ENCODE assay signal across 24 mouse cellular contexts in the genomic region with DNA sequence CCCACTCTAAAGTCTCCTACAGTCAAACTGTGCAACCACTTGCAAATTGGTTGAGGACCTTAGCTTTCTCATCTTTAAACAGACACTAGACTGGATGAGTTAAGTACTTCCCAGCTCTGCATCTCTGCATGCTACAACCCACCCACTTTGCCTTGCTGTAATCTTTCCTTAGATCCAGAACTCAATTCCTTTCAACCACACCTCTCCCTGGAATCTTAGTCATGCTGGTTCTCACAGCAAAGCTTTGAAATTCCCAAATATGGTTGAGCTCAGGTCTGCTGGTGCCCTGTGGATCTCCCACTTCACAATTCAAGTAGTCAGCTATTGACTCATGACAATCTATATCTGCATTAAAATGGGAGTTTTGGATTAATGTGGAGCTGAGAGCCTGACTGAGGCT.
DNase-seq lines count a peak whose midpoint lies in the region; ATAC-seq and TF ChIP-seq lines count a peak whose summit lies in the region.
"Had no signal": no experiment of that assay in that cellular context is flagged by ENCODE, and none has a peak within 500 bp of the region (broad histone marks: within the 10 kb centered on the region; RNA-seq: fewer than 3 reads in every experiment).

No protein-coding gene starts in this region.

- ATAC-seq in intestine, postnatal 0 days = no peak
- ATAC-seq in megakaryocyte, adult 5-6 weeks (ENCODE audit: poor library complexity, severe bottlenecking) = no peak
- ATAC-seq: CD4-positive, CD25-positive, alpha-beta regulatory T cell, adult 4 months; forebrain, embryonic 14.5 days; forebrain, embryonic 16.5 days had no signal

- no peak overlapping the region for H3K4me3 ChIP-seq in ES-E14 (ENCODE audit: insufficient read depth in 1 of 2, low read depth in 1 of 2, low read length in 2 of 2, poor library complexity in 1 of 2, severe bottlenecking in 1 of 2)
- no peak overlapping the region for H3K4me3 ChIP-seq in intestine, postnatal 0 days (ENCODE audit: low read depth, low read length)
- H3K4me3 ChIP-seq: embryonic facial prominence, embryonic 13.5 days; embryonic facial prominence, embryonic 15.5 days; erythroblast, embryonic 14.5 days; forebrain, embryonic 10.5 days; forebrain, embryonic 12.5 days had no signal

- H3K36me3 ChIP-seq in ES-E14 (ENCODE audit: control insufficient read depth, insufficient read depth, low read length, poor library complexity, severe bottlenecking) = no peaks in the 10 kb centered on the region
- no peaks in the 10 kb centered on the region for H3K36me3 ChIP-seq in intestine, postnatal 0 days (ENCODE audit: control insufficient read depth, insufficient read depth)
- H3K36me3 ChIP-seq: embryonic facial prominence, embryonic 13.5 days; embryonic facial prominence, embryonic 15.5 days; forebrain, embryonic 10.5 days; forebrain, embryonic 12.5 days; G1E had no signal

- peak; percentile 9 for DNase-seq in ES-E14 (ENCODE audit: low read depth, low spot score)
- peak; percentile 77 for DNase-seq in R1 (ENCODE audit: low read depth, low spot score)
- no peak for DNase-seq in B cell, adult 2 months
- DNase-seq: adrenal gland, adult 2 months; adrenal gland, postnatal 10 days; adrenal gland, postnatal 25 days; cerebellum, adult 11 months; cerebellum, adult 18-20 months; cerebellum, adult 8-10 months; cerebellum, adult 9-11 months; cerebellum, postnatal 14 days; cerebellum, postnatal 36 days; embryo, embryonic 11 days had no signal

- H3K4me1 ChIP-seq in ES-E14 (ENCODE audit: control insufficient read depth in 2 of 2, insufficient read depth in 2 of 2, low read length in 2 of 2, poor library complexity in 1 of 2) = no peaks in the 10 kb centered on the region
- no peaks in the 10 kb centered on the region for H3K4me1 ChIP-seq in intestine, postnatal 0 days (replicated peaks; ENCODE audit: control insufficient read depth, insufficient read depth, low read length)
- H3K4me1 ChIP-seq: embryonic facial prominence, embryonic 13.5 days; embryonic facial prominence, embryonic 15.5 days; forebrain, embryonic 10.5 days; forebrain, embryonic 12.5 days had no signal

- no peaks in the 10 kb centered on the region for H3K9me3 ChIP-seq in ES-E14 (ENCODE audit: control insufficient read depth, insufficient read depth, low read depth, low read length)
- H3K9me3 ChIP-seq in intestine, postnatal 0 days (ENCODE audit: control insufficient read depth) = no peaks in the 10 kb centered on the region
- H3K9me3 ChIP-seq: embryonic facial prominence, embryonic 13.5 days; embryonic facial prominence, embryonic 15.5 days; forebrain, embryonic 10.5 days; forebrain, embryonic 12.5 days had no signal

- no peak for TF ChIP-seq CTCF in intestine, postnatal 0 days (IDR thresholded peaks at IDR 0.05; ENCODE audit: low read depth)

- H3K27me3 ChIP-seq in intestine, postnatal 0 days (replicated peaks; ENCODE audit: control insufficient read depth, insufficient read depth, low read length) = no peaks in the 10 kb centered on the region
- H3K27me3 ChIP-seq: embryonic facial prominence, embryonic 13.5 days; embryonic facial prominence, embryonic 15.5 days; forebrain, embryonic 12.5 days had no signal

- H3K9ac ChIP-seq in ES-E14 (ENCODE audit: insufficient read depth, low read depth, low read length, poor library complexity, severe bottlenecking) = no peak overlapping the region
- H3K9ac ChIP-seq in intestine, postnatal 0 days (ENCODE audit: low read depth, low read length) = no peak overlapping the region
- H3K9ac ChIP-seq: embryonic facial prominence, embryonic 13.5 days; embryonic facial prominence, embryonic 15.5 days; forebrain, embryonic 12.5 days had no signal

- in situ Hi-C loops in ES-E14 (cut with MboI; ENCODE audit: low sequenced_read_pairs in 2 of 2, unreplicated experiment in 2 of 2) = no loop called here

- H3K27ac ChIP-seq in ES-E14 (ENCODE audit: insufficient read depth, low read depth, low read length, poor library complexity, severe bottlenecking) = no peak overlapping the region
- no peak overlapping the region for H3K27ac ChIP-seq in intestine, postnatal 0 days (ENCODE audit: low read depth, low read length)
- H3K27ac ChIP-seq: embryonic facial prominence, embryonic 13.5 days; embryonic facial prominence, embryonic 15.5 days; forebrain, embryonic 10.5 days; forebrain, embryonic 12.5 days had no signal

- no peak overlapping the region for H3K4me2 ChIP-seq in intestine, postnatal 0 days (replicated peaks; ENCODE audit: low read depth)
- H3K4me2 ChIP-seq: embryonic facial prominence, embryonic 13.5 days; embryonic facial prominence, embryonic 15.5 days; forebrain, embryonic 12.5 days had no signal

TF ChIP-seq in ES-E14, 5 proteins besides CTCF, POLR2A, EP300 and RAD21:
- TF ChIP-seq ZNF384 (IDR thresholded peaks at IDR 0.05; ENCODE audit: low read depth, low read length) = no peak
- TF ChIP-seq ZC3H11A (IDR thresholded peaks at IDR 0.05; ENCODE audit: borderline replicate concordance, low read depth, low read length) = no peak
- TF ChIP-seq CHD2 (IDR thresholded peaks at IDR 0.05; ENCODE audit: low read depth, low read length) = no peak
- no peak for TF ChIP-seq MAFK (IDR thresholded peaks at IDR 0.05; ENCODE audit: insufficient read depth, low read depth, low read length)
- no peak for TF ChIP-seq HCFC1 (IDR thresholded peaks at IDR 0.05; ENCODE audit: borderline replicate concordance, insufficient read depth, low read length)

Comparison
In these comparisons a context has a peak if more than half of its experiments do, and no peak if none do; other contexts are left out.
1. DNase-seq: peak in ES-E14 (single experiment) and R1 (single experiment); none in B cell, adult 2 months (0 of 2).